Mouse (Mus musculus): ENCODE measurements at regions not wholly inside any gene's neighbourhood (a gene's known extent, or its start where the extent isn't known, plus 50 kb on each side); places are given as distances from the start of the nearest gene placed in this dataset.

DNA sequence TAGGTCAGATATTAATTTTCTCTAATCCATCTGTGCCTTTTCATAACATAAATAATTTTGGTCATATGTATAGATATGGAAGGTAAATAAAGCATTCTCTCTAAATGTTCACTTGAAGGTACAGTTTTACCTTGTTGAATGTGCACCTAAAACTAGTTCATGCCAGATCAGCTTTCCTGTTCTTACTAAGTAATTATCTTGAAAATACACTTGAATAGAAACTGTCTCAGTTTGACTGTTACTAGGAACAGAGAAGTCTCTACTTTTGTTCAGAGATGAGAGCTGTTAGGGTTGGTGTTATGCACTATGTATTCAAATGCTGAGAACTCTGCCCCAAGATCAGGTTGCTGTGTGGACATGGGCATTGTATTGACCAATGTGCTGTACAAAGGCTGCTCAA lies 76.2 kb upstream of the Mdfic start:
- Histone ChIP-seq H3K27me3 (ENCODE audit: control insufficient read depth, insufficient read depth, low read length) (no peaks in the 10 kb centered on the region), H3K4me1 (ENCODE audit: control insufficient read depth, insufficient read depth, insufficient read length) (no peaks in the 10 kb centered on the region), H3K27ac (ENCODE audit: insufficient read depth, low read length) (no peak overlapping the region), H3K36me3 (ENCODE audit: control insufficient read depth, insufficient read depth, low read length) (no peaks in the 10 kb centered on the region), H3K4me3 (ENCODE audit: extremely low read depth, insufficient read depth, insufficient read length) (no peak overlapping the region)
- TF ChIP-seq CTCF (IDR thresholded peaks at IDR 0.05; ENCODE audit: extremely low read depth, insufficient read depth, insufficient read length, insufficient replicate concordance) (no peak), POLR2A (IDR thresholded peaks at IDR 0.05; ENCODE audit: low read depth, low read length) (no peak)
- no peak for DNase-seq (ENCODE audit: low read depth in 1 of 2, low spot score in 2 of 2)

DNA sequence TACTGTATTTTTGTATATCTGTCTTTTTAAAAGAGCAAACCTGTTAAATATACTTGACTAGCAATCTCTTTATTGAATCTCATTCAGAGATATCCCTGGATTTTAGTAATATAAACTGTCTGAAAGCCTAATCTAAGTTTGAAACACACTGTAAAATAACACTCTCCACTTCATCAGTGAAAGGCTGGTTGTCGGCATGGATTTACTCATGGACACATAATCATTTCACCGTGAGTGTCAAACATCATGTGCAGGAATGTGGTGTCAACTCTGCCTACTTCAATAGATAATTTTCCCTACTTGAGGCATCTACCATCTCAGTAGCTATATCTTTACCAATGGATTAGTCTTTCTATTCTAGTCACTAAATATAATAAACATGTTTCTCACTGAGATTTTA lies 73.0 kb upstream of the Mdfic start:
- DNase-seq (ENCODE audit: low read depth in 1 of 2, low spot score in 2 of 2) = no peak
- TF ChIP-seq POLR2A (IDR thresholded peaks at IDR 0.05; ENCODE audit: low read depth, low read length) = no peak
- WGBS = 92% methylated on average over 2 of the region's 2 CpGs

More for the DNA sequence above, 73.0 kb upstream of the Mdfic start:
- no peak overlapping the region for H3K27ac ChIP-seq (ENCODE audit: insufficient read depth, low read length)
- no peaks in the 10 kb centered on the region for H3K27me3 ChIP-seq (ENCODE audit: control insufficient read depth, insufficient read depth, low read length)
- no peak overlapping the region for H3K4me3 ChIP-seq (ENCODE audit: extremely low read depth, insufficient read depth, insufficient read length)
- H3K36me3 ChIP-seq (ENCODE audit: control insufficient read depth, insufficient read depth, low read length) = no peaks in the 10 kb centered on the region
- H3K4me1 ChIP-seq (ENCODE audit: control insufficient read depth, insufficient read depth, insufficient read length) = no peaks in the 10 kb centered on the region

Measured in spleen, adult 2 months (tissue).